Mouse (Mus musculus) embryo, embryonic 10 days (tissue): ENCODE data around the gene Acot5.
"Not testable (repeated sequence)": the region's sequence is repeated elsewhere in the genome, so short reads cannot be mapped to it uniquely, and the experiment has no call there.

ENCODE experiments used
- DNase-seq: peaks from one replicate; pipeline ENCODE4 v3.0.0-alpha.2; 2015; ENCODE audit warnings: low spot score

Gene Acot5

GRCm38 (mm10) chr12:84063228-84063627 is 5.9 kb upstream of the Acot5 start:
- DNase-seq: peak; percentile 26

- no peak for DNase-seq
Observed at GRCm38 (mm10) chr12:84063833-84064232, 5.3 kb upstream of the Acot5 start.

GRCm38 (mm10) chr12:84064621-84065020 is 4.5 kb upstream of the Acot5 start:
- DNase-seq: no peak

- no peak for DNase-seq
Observed at GRCm38 (mm10) chr12:84067752-84068151, 1.4 kb upstream of the Acot5 start.

- no peak for DNase-seq
Observed at GRCm38 (mm10) chr12:84068296-84068695, 829 bp upstream of the Acot5 start.

- DNase-seq: not testable (repeated sequence)
Observed at GRCm38 (mm10) chr12:84069582-84069981, 457 bp downstream of the Acot5 start.

GRCm38 (mm10) chr12:84071696-84072095 is 2.6 kb downstream of the Acot5 start:
- no peak for DNase-seq

GRCm38 (mm10) chr12:84077371-84077990 is 8.4 kb downstream of the Acot5 start:
- DNase-seq: no peak

GRCm38 (mm10) chr12:84083842-84084241 is 14.7 kb downstream of the Acot5 start:
- no peak for DNase-seq

- DNase-seq: no peak
Observed at GRCm38 (mm10) chr12:84084581-84084980, 15.5 kb downstream of the Acot5 start.

- not testable (repeated sequence) for DNase-seq
Observed at GRCm38 (mm10) chr12:84094666-84095065, 25.5 kb downstream of the Acot5 start.

- no peak for DNase-seq
Observed at GRCm38 (mm10) chr12:84099605-84100004, 30.5 kb downstream of the Acot5 start.

GRCm38 (mm10) chr12:84100071-84100470 is 30.9 kb downstream of the Acot5 start:
- DNase-seq: no peak

- DNase-seq: peak; percentile 78
Observed at GRCm38 (mm10) chr12:84100604-84101492, 31.7 kb downstream of the Acot5 start, which contains the start of gene Acot6. Gene Acot6 (plus strand): TSS chr12:84100654.

- DNase-seq: no peak
Observed at GRCm38 (mm10) chr12:84101493-84101845, 32.3 kb downstream of the Acot5 start.

GRCm38 (mm10) chr12:84107012-84107411 is 37.9 kb downstream of the Acot5 start:
- no peak for DNase-seq

GRCm38 (mm10) chr12:84107692-84108091 is 38.6 kb downstream of the Acot5 start:
- DNase-seq: no peak

- DNase-seq: no peak
Observed at GRCm38 (mm10) chr12:84109924-84110323, 40.8 kb downstream of the Acot5 start.

GRCm38 (mm10) chr12:84110814-84111213 is 41.7 kb downstream of the Acot5 start:
- no peak for DNase-seq

GRCm38 (mm10) chr12:84113676-84114075 is 44.6 kb downstream of the Acot5 start:
- DNase-seq: no peak

- peak; percentile 95 for DNase-seq
Observed at GRCm38 (mm10) chr12:84114153-84114994, 45.2 kb downstream of the Acot5 start, which contains the start of gene Dnal1. Gene Dnal1 (plus strand): TSS chr12:84114366.

- DNase-seq: no peak
Observed at GRCm38 (mm10) chr12:84119584-84119983, 50.5 kb downstream of the Acot5 start.
